Mouse (Mus musculus): Measurements from ENCODE around the gene Cep72.

DNA sequence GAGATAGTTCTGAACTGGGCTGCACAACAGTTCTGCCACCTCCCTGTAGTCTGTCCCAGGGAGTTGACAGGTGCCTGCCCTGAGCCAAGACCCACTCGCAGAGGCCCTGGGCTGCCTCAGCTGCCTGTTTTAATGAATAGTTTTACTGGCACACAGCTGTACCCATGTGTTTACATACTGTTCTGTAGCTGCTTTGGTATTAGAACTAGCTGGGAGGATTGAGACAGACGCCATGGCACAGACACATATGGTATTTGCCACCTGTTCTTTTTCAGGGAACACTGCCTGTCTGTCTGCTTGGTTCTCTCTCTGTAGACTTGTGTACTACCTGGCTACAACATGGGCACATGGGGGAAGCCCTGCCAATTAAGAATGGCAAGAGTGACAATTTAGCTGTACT is 27.3 kb downstream of the Cep72 start:
- TF ChIP-seq POLR2A (IDR thresholded peaks at IDR 0.05; ENCODE audit: low read depth, low read length) (no peak), CTCF (conservative IDR thresholded peaks at IDR 0.05; ENCODE audit: insufficient read depth, insufficient read length, low read depth, low read length) (no peak)

Measured in kidney, adult 2 months (tissue).